Mouse (Mus musculus) kidney, adult 2 months (tissue): ENCODE data around the gene Eps15. TPM values are rescaled to one million over a fixed set of nuclear protein-coding genes. Genes with fewer than 3 reads are reported as not detected.
A peak's percentile ranks its signal among the peaks of the same experiment; 100 is the strongest.

Experiments used
- DNase-seq: peaks from one replicate; pipeline ENCODE4 v3.0.0; 2021
- H3K27ac ChIP-seq: fragments of 200-500 bp; 2 replicates; pipeline ENCODE4 v1.5.1; 2012; ENCODE audit warnings: low read depth, low read length, control low read depth, inconsistent platforms; ENCODE audit not compliant: insufficient read depth
- H3K27me3 ChIP-seq: fragments of 200-500 bp; replicated peaks from 2 replicates; pipeline ENCODE4 v1.6.1; 2012; ENCODE audit warnings: mild to moderate bottlenecking, moderate library complexity, low read length, inconsistent platforms; ENCODE audit not compliant: control insufficient read depth, insufficient read depth
- H3K36me3 ChIP-seq: fragments of 200-500 bp; 2 replicates; pipeline ENCODE4 v1.6.1; 2012; ENCODE audit warnings: mild to moderate bottlenecking, moderate library complexity, low read length, inconsistent platforms; ENCODE audit not compliant: control insufficient read depth, insufficient read depth
- H3K4me1 ChIP-seq: fragments of 200-500 bp; 2 replicates; pipeline ENCODE4 v1.6.1; 2011; ENCODE audit warnings: low read length; ENCODE audit not compliant: control insufficient read depth, insufficient read depth
- H3K4me3 ChIP-seq: fragments of 200-500 bp; 2 replicates; pipeline ENCODE4 v1.5.1; 2011; ENCODE audit warnings: mild to moderate bottlenecking, low read depth, low read length, control low read depth; ENCODE audit not compliant: insufficient read depth
- CTCF ChIP-seq: fragments of 200-500 bp; conservative IDR thresholded peaks from 2 replicates; pipeline ENCODE4 v1.5.1; 2011; ENCODE audit warnings: low read depth, mild to moderate bottlenecking, control low read depth, low read length, moderate library complexity, mixed read lengths; ENCODE audit not compliant: insufficient read depth, insufficient read length
- POLR2A ChIP-seq: fragments of 200-500 bp; IDR thresholded peaks from one replicate; pipeline ENCODE4 v1.6.1; 2011; ENCODE audit warnings: low read depth, low read length, control low read depth
- WGBS: fragments of 180-500 bp; shearing (Covaris S2); methylation state at CpG from one replicate; pipeline ENCODE4 v1.1.7; 2018; 5-methylcytosine and 5-hydroxymethylcytosine counted together
- polyA plus RNA-seq: library from polyadenylated mRNA; depleted of rRNA; stranded (reverse); fragments of >200 nt; gene quantifications from 2 replicates; pipeline ENCODE4 v1.2.3, GENCODE M21; 2012

Gene Eps15
- polyA plus RNA-seq, 1 experiment = 19.3 TPM

DNA sequence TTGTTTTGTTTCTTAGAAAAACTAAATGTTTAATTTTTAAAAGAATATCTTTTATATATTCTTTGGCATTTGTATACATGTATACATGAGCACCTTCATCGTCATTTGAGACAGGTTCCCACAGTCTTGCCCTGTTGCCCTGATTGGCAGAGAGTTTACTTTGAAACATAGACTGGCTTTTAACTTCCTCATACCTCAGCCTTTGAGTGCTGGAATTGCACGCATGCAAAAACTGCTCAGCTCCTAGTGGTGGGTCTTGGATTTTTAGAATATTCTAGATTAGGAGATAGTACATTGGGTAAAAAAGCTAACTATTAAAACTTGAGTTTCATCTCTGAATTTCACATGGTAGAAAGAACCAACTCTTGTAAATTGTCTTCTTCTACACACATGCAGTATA is 24.7 kb upstream of the Eps15 start:
- WGBS = 41% methylated on average over 2 of the region's 2 CpGs
- no peak for TF ChIP-seq POLR2A
- TF ChIP-seq CTCF = no peak

GRCm38 (mm10) chr4:109255727-109256417 is 24.2 kb upstream of the Eps15 start:
- H3K36me3 ChIP-seq = no peaks in the 10 kb centered on the region
- no peak overlapping the region for H3K4me3 ChIP-seq
- H3K4me1 ChIP-seq = no peaks in the 10 kb centered on the region
- no peak overlapping the region for H3K27ac ChIP-seq
- 89% methylated on average over 11 of the region's 11 CpGs for WGBS
- TF ChIP-seq CTCF = no peak
- no peak for TF ChIP-seq POLR2A
- no peak for DNase-seq
- H3K27me3 ChIP-seq = no peaks in the 10 kb centered on the region

More for the DNA sequence above, 24.7 kb upstream of the Eps15 start:
- Histone ChIP-seq H3K4me3 (no peak overlapping the region), H3K27me3 (no peaks in the 10 kb centered on the region), H3K27ac (no peak overlapping the region), H3K36me3 (no peaks in the 10 kb centered on the region), H3K4me1 (no peaks in the 10 kb centered on the region)
- DNase-seq = no peak

DNA sequence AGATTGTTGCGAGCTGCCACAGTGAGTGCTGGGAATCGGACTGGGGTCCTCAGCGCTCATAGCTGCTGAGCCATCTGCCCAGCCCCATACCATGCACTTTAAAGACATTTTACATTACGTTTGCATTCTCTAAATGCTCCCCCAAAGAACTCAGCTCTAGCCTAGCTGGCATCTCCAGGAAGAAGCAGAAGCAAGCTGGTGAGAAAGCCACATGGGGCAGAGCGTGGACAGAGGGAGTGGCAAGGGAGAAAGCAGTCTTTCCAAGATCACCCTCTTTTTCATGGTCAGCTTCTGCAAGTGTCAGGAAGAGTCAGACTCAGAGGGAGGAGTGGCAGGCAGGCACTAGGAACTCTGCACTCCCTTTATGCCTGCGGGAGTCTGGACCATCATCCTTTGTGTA is 23.3 kb upstream of the Eps15 start:
- no peak for DNase-seq
- no peaks in the 10 kb centered on the region for H3K36me3 ChIP-seq
- H3K27ac ChIP-seq = no peak overlapping the region
- no peaks in the 10 kb centered on the region for H3K27me3 ChIP-seq
- no peak for TF ChIP-seq CTCF
- TF ChIP-seq POLR2A = no peak
- 96% methylated on average over 6 of the region's 6 CpGs for WGBS
- H3K4me1 ChIP-seq = no peaks in the 10 kb centered on the region
- no peak overlapping the region for H3K4me3 ChIP-seq

GRCm38 (mm10) chr4:109257639-109258038 is 22.4 kb upstream of the Eps15 start:
- peak; percentile 64 for DNase-seq
- no peak overlapping the region for H3K4me3 ChIP-seq
- H3K27me3 ChIP-seq = no peaks in the 10 kb centered on the region
- no peaks in the 10 kb centered on the region for H3K36me3 ChIP-seq
- no peaks in the 10 kb centered on the region for H3K4me1 ChIP-seq
- no peak overlapping the region for H3K27ac ChIP-seq
- no peak for TF ChIP-seq POLR2A
- no peak for TF ChIP-seq CTCF

DNA sequence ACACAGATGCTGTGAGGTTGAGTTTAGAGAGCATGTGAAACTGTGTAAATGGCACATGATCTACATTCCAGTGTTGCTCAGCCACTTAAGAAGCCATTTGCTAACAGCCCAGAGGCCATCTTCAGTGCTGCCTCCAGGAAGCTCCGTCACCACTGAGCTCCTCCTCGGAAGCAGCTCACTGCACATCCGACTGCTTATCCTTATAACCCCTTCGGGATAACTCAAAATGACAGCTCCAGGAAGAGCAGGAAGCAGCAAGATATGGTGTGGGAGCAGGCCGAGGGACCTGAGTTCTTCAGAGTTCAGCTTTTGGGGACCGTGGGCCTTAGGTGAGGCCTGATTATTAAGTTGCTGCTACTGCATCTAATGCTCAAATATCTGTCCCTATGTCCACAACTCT is 18.0 kb upstream of the Eps15 start:
- H3K4me1 ChIP-seq = peaks cover 2% of the 10 kb centered on the region; the same call in 1 of the 2 replicates
- WGBS = 58% methylated on average over 6 of the region's 6 CpGs
- DNase-seq = no peak
- H3K27me3 ChIP-seq = no peaks in the 10 kb centered on the region
- no peak overlapping the region for H3K27ac ChIP-seq
- TF ChIP-seq CTCF = no peak
- TF ChIP-seq POLR2A = no peak
- no peak overlapping the region for H3K4me3 ChIP-seq
- no peaks in the 10 kb centered on the region for H3K36me3 ChIP-seq

GRCm38 (mm10) chr4:109266056-109266455 is 14.0 kb upstream of the Eps15 start:
- no peak overlapping the region for H3K27ac ChIP-seq
- H3K4me1 ChIP-seq = peaks cover 3% of the 10 kb centered on the region; the same call in 1 of the 2 replicates
- H3K4me3 ChIP-seq = no peak overlapping the region
- no peaks in the 10 kb centered on the region for H3K27me3 ChIP-seq
- no peak for DNase-seq
- TF ChIP-seq POLR2A (no peak), CTCF (no peak)
- 85% methylated on average over 3 of the region's 3 CpGs for WGBS
- no peaks in the 10 kb centered on the region for H3K36me3 ChIP-seq

- DNase-seq = peak; percentile 79
- no peak overlapping the region for H3K4me3 ChIP-seq
- no peaks in the 10 kb centered on the region for H3K27me3 ChIP-seq
- TF ChIP-seq CTCF (no peak), POLR2A (no peak)
- H3K4me1 ChIP-seq = peaks cover 3% of the 10 kb centered on the region; the same call in 1 of the 2 replicates
- WGBS = 47% methylated on average over 2 of the region's 2 CpGs
- peak overlapping the region; percentile 58; the same call in 1 of the 2 replicates for H3K27ac ChIP-seq
- H3K36me3 ChIP-seq = no peaks in the 10 kb centered on the region
Observed at GRCm38 (mm10) chr4:109266744-109267143, 13.3 kb upstream of the Eps15 start.

GRCm38 (mm10) chr4:109267452-109267851 is 12.6 kb upstream of the Eps15 start:
- Histone ChIP-seq H3K4me3 (no peak overlapping the region), H3K27ac (0 out of 2 replicates have a peak overlapping the region, but pooled peaks have one; percentile 58), H3K36me3 (no peaks in the 10 kb centered on the region), H3K27me3 (no peaks in the 10 kb centered on the region), H3K4me1 (peaks cover 3% of the 10 kb centered on the region; the same call in 1 of the 2 replicates)
- DNase-seq = no peak
- 71% methylated on average over 3 of the region's 3 CpGs for WGBS
- TF ChIP-seq CTCF (no peak), POLR2A (no peak)
